Mouse (Mus musculus): ENCODE data around the gene Adam11.

GRCm38 (mm10) chr11:102780986-102781351, 19.7 kb downstream of the Adam11 start:
- no peak for TF ChIP-seq POLR2A (IDR thresholded peaks at IDR 0.05; ENCODE audit: insufficient read depth, low read depth, low read length)
- no peak for TF ChIP-seq CTCF (IDR thresholded peaks at IDR 0.05; ENCODE audit: insufficient read depth, low read depth, low read length)
